Mouse (Mus musculus): ENCODE measurements around the gene Mboat2. TPM values are rescaled to one million over a fixed set of nuclear protein-coding genes. Genes with fewer than 3 reads are reported as not detected.
A peak's percentile ranks its signal among the peaks of the same experiment; 100 is the strongest.

The Mboat2 gene
- polyA plus RNA-seq, 1 experiment from 2014 or later, result 55.1 TPM

DNA sequence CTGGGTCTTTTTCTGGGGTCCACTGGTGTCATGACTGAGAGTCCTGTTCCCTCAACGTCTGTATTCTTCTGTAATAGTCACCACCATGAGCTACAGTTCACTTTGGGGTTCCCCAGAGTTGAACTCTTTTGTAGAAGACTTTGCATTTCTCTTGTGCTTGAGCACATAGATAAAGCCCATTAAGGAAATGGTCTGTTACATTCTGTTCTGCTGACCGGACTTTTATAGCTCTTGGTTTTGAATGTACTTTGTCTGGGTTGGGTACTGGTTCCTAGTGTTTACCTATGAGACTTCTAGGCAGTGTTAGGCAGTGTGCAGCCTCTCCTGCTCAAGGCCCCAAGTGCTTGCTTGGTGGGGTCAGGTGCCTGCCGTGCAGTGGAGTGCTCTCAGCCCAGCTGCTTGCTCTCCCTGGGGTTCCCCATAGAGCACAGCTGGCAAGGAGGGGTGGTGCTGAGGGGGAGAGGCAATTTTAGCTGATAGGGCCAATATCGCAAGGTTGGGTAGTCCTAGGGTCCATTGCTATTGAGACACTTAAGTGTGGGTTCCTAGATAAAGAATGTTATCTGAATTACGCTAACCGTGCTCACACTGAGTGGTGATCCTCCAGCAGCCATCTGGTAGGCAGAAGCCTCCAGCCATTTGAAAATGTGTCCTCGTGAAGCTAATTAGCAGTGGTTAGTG, 58.8 kb downstream of the Mboat2 start:
- no peak overlapping the region for H3K4me3 ChIP-seq
- no peak overlapping the region for H3K9ac ChIP-seq
- H3K36me3 ChIP-seq, result peaks cover 57% of the 10 kb centered on the region
- no peaks in the 10 kb centered on the region for H3K27me3 ChIP-seq
- no peak overlapping the region for H3K27ac ChIP-seq
- H3K9me3 ChIP-seq, result no peaks in the 10 kb centered on the region
- H3K4me2 ChIP-seq (replicated peaks), result no peak overlapping the region
- 79% methylated on average over 7 of the region's 7 CpGs for WGBS
- peaks cover 11% of the 10 kb centered on the region for H3K4me1 ChIP-seq
- no peak for ATAC-seq (ENCODE audit: low FRiP score, low read depth)

DNA sequence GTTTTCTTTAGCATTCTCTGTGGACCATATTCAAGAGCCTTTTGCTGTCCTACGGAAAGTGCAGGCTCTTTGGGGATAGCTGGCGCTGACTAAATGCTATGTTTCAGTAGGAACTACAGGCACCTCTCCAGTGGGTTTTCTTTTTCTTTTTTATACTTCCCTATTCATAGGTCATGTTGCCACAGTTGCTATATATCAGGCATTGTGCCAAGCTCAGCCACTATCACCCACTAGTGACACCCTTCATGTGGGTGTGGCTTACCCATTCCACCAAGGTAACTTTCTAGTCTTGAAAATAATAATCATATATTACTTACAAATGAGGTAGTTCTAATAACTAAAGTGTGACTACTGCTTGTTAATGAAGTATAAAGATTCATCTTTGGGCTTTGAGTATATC, 59.5 kb downstream of the Mboat2 start:
- Histone ChIP-seq H3K4me2 (replicated peaks) (no peak overlapping the region), H3K9me3 (no peaks in the 10 kb centered on the region), H3K27ac (no peak overlapping the region), H3K36me3 (peaks cover 54% of the 10 kb centered on the region), H3K4me1 (peaks cover 14% of the 10 kb centered on the region), H3K9ac (no peak overlapping the region), H3K27me3 (no peaks in the 10 kb centered on the region), H3K4me3 (no peak overlapping the region)
- WGBS, result 91% methylated on average over 2 of the region's 2 CpGs
- no peak for ATAC-seq (ENCODE audit: low FRiP score, low read depth)

DNA sequence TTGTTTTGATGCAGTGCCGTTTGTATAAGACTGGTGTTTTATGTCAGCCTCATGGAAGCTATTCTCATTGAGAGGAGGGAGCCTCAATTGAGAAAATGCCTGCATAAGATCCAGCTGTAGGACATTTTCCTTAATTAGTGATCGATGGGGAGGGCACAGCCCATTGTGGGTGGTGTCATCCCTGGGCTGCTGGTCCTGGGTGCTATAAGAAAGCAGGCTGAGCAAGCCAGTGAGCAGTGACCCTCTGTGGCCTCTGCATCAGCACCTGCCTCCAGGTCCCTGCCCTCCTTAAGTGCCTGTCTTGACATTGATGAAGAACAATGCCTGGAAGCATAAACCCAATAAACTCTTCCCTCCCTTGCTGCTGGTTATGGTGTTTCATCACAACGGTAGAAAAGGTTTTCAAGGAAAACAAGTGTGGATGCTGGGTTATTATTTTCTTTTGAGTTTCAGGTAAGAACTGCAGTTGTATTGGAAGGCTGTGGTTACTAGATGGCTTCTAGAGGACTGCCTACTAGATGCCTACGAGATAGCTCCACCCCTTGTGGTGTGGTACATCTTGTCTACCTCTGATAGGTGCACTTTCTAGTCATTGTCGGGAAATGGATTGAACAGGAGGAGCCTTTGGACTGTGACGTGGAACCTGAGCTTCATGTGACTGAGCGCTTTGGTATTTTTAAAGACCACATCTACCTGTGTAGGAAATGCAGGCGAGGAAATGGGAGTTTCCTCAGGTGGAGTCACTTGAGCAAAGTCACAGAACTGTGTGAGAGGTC, 60.2 kb downstream of the Mboat2 start:
- WGBS, result 89% methylated on average over 8 of the region's 8 CpGs
- no peaks in the 10 kb centered on the region for H3K9me3 ChIP-seq
- H3K4me2 ChIP-seq (replicated peaks), result no peak overlapping the region
- H3K36me3 ChIP-seq, result peaks cover 56% of the 10 kb centered on the region
- peaks cover 17% of the 10 kb centered on the region for H3K4me1 ChIP-seq
- H3K4me3 ChIP-seq, result no peak overlapping the region
- no peak overlapping the region for H3K9ac ChIP-seq
- H3K27me3 ChIP-seq, result no peaks in the 10 kb centered on the region
- no peak for ATAC-seq (ENCODE audit: low FRiP score, low read depth)
- no peak overlapping the region for H3K27ac ChIP-seq

DNA sequence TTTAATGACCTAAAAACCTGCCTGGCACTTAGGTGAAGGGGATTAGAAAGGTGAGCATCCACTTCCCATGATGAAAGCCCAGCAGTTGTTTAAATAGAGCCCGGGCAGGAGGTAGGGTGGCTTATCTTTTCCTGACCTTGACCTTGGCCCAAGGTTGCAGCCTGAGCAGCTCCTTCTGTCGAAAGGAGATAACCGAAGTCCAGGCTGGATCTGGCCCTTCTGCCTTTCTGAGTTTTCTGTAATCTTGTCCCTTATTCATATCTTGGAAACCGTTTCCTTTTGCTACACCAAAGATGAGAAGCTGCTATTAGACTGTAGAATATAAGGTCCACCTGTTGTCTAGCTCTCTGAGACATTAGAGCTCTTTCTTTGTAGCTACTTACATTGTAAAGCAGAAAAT, 61.9 kb downstream of the Mboat2 start:
- no peak overlapping the region for H3K4me3 ChIP-seq
- no peaks in the 10 kb centered on the region for H3K27me3 ChIP-seq
- no peaks in the 10 kb centered on the region for H3K9me3 ChIP-seq
- peaks cover 58% of the 10 kb centered on the region for H3K36me3 ChIP-seq
- WGBS, result 78% methylated on average over 4 of the region's 4 CpGs
- H3K4me2 ChIP-seq (replicated peaks), result no peak overlapping the region
- no peak for ATAC-seq (ENCODE audit: low FRiP score, low read depth)
- H3K4me1 ChIP-seq, result peaks cover 17% of the 10 kb centered on the region
- no peak overlapping the region for H3K9ac ChIP-seq
- no peak overlapping the region for H3K27ac ChIP-seq

DNA sequence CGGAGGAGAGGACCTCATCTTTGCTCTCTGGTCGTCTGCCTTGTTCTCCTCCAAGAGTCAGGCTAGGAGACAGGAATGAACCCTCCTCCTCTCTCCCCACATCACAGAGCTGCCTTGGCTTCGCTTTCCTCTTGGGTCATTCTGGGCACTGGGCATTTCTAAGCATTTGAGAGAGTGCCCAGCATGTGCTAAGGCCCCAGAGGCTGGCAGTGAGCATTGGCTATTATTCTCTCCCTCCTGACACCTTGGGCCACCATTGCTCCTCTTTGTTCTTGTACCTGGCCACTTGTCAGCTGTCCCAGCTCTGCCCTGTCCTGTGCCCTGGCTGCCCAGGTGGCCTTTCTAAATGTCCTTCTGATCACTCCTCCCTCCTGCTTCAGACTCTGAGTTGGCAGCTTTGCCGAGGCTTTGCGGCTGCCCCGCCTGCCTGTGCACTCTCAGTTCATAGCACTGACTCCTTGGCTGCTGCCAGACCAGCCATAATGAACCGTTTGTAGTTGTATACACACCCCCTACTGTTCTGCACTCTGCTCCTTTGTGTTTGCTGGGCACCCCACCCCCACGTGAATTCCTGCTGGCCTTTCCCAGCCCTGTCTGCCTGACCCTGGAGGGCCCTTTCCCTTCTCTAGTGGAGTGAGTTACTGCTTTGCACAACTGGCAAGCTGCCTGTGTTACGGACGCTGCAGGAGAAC, 63.2 kb downstream of the Mboat2 start:
- H3K9ac ChIP-seq, result peak overlapping the region; percentile 48; the same call in 1 of the 2 replicates
- H3K4me3 ChIP-seq, result no peak overlapping the region
- peak; percentile 87 for ATAC-seq (ENCODE audit: low FRiP score, low read depth)
- 28% methylated on average over 10 of the region's 10 CpGs for WGBS
- H3K4me1 ChIP-seq, result peaks cover 17% of the 10 kb centered on the region
- peak overlapping the region; percentile 48; the same call in 1 of the 2 replicates for H3K27ac ChIP-seq
- 0 out of 2 replicates have a peak overlapping the region, but pooled peaks have one; percentile 3 for H3K4me2 ChIP-seq (replicated peaks)
- peaks cover 52% of the 10 kb centered on the region for H3K36me3 ChIP-seq
- no peaks in the 10 kb centered on the region for H3K27me3 ChIP-seq
- no peaks in the 10 kb centered on the region for H3K9me3 ChIP-seq

DNA sequence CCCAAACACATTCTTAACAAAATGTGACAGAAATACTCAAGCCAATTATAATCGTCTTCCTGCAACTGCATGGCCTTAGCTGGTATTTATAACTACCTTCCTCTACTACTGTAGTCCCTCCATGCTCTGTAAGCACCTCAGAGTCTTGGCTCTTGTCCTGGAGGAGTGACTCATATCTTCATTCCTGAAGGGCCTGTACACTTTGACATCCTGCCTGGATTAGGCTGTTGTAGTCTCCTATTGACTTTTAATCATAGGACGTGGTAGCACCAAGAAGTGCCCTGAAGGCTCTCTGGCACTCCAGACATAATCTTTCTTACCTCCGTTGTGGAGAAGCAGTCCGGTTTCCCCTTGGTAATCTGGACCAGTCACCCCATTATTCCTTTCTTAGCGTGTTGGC, 64.7 kb downstream of the Mboat2 start:
- WGBS, result 85% methylated on average over 5 of the region's 5 CpGs
- peaks cover 25% of the 10 kb centered on the region for H3K4me1 ChIP-seq
- H3K4me3 ChIP-seq, result no peak overlapping the region
- no peak overlapping the region for H3K27ac ChIP-seq
- H3K9ac ChIP-seq, result no peak overlapping the region
- peaks cover 47% of the 10 kb centered on the region for H3K36me3 ChIP-seq
- H3K4me2 ChIP-seq (replicated peaks), result no peak overlapping the region
- H3K27me3 ChIP-seq, result no peaks in the 10 kb centered on the region
- ATAC-seq (ENCODE audit: low FRiP score, low read depth), result no peak
- no peaks in the 10 kb centered on the region for H3K9me3 ChIP-seq

DNA sequence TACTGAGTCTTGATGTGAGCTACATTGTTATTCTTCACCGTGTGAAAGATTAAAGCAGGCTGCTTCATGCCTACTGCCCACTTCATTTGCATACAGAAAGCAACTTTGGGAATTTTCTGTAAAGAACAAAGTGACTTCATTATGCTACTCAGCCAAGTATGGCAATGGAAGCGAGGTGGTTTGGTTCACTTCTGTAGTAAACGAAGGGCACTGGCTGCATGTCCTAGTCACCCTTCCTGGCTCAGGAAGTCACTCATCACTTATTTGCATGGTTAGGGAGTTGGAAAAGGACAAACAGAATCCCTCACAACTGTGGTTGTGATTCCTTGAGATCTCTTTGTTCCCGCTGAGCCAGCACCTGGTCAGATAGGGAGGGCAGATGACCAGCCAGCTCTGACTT, 66.7 kb downstream of the Mboat2 start:
- no peak for ATAC-seq (ENCODE audit: low FRiP score, low read depth)

DNA sequence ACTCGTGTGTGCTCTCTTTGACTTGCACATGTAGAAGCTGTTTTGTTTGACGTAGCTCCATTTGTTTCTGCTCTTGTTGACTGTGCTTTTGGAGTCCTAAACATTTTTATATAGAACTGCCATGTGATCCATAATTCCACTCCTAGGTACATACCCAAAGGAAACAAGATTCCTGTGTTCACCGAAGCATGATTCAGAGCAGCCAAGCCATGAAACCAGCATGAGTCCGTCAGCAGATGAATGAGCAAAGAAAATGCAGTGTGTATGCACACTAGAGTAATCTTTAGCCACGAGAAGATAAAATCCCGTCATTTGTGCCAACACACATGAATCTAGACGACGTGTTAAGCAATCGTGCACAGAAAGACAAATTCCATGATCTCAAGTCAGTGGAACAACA, 67.5 kb downstream of the Mboat2 start:
- H3K4me1 ChIP-seq, result peaks cover 25% of the 10 kb centered on the region
- ATAC-seq (ENCODE audit: low FRiP score, low read depth), result no peak
- no peak overlapping the region for H3K9ac ChIP-seq
- peak overlapping the region; percentile 22; the same call in 1 of the 2 replicates for H3K27ac ChIP-seq
- no peak overlapping the region for H3K4me3 ChIP-seq
- H3K9me3 ChIP-seq, result no peaks in the 10 kb centered on the region
- no peak overlapping the region for H3K4me2 ChIP-seq (replicated peaks)
- H3K27me3 ChIP-seq, result no peaks in the 10 kb centered on the region
- peaks cover 52% of the 10 kb centered on the region for H3K36me3 ChIP-seq
- WGBS, result 88% methylated on average over 9 of the region's 9 CpGs

More for the DNA sequence above, 66.7 kb downstream of the Mboat2 start:
- WGBS, result 85% methylated on average over 4 of the region's 4 CpGs
- Histone ChIP-seq H3K9me3 (no peaks in the 10 kb centered on the region), H3K4me3 (no peak overlapping the region), H3K27me3 (no peaks in the 10 kb centered on the region), H3K9ac (no peak overlapping the region), H3K4me2 (replicated peaks) (no peak overlapping the region), H3K27ac (no peak overlapping the region), H3K36me3 (peaks cover 50% of the 10 kb centered on the region), H3K4me1 (peaks cover 25% of the 10 kb centered on the region)

DNA sequence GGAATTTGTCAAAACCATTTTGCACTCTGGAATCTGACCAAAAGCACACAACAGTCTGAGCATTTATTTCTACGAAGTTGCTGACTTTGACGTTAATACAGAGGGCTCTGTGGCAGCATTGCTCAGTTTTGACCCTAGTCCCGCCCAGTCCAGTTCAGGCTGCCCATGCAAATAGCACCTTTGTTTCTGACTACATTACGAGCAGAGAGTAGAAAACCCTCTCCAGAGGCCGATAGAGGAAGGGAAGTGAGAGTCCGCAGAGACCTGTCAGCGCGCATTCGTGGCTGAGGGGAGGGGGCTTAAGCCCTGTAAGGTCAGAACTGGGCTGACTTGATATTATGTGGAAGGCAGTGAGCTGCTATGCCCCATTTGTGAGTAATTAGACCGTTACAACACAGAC, 69.0 kb downstream of the Mboat2 start:
- Histone ChIP-seq H3K27me3 (no peaks in the 10 kb centered on the region), H3K9me3 (no peaks in the 10 kb centered on the region), H3K27ac (peak overlapping the region; percentile 52; the same call in 1 of the 2 replicates), H3K36me3 (peaks cover 62% of the 10 kb centered on the region), H3K4me3 (no peak overlapping the region), H3K4me2 (replicated peaks) (no peak overlapping the region), H3K9ac (no peak overlapping the region), H3K4me1 (peaks cover 13% of the 10 kb centered on the region)
- 72% methylated on average over 10 of the region's 10 CpGs for WGBS
- peak; percentile 28; the same call in 1 of the 2 replicates for ATAC-seq (ENCODE audit: low FRiP score, low read depth)

DNA sequence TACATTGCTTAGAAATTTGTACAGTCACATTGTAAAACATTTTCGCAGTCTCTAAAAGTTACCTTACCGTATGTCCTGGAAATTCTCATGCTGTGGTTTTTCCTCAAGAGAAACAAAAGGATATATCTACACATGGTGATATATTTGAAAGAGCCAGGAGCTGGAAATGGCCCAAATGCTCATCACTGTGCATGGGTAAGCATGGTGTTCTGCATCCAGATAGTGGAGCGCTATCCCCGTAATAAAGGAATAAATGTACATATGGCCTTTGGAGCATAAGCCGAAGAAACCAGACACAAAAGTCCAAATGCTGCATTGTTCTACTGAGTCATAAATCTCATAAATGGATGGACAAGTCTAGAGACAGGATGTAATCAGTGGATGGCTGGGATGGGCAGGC, 72.1 kb downstream of the Mboat2 start:
- WGBS, result 94% methylated on average over 5 of the region's 5 CpGs

DNA sequence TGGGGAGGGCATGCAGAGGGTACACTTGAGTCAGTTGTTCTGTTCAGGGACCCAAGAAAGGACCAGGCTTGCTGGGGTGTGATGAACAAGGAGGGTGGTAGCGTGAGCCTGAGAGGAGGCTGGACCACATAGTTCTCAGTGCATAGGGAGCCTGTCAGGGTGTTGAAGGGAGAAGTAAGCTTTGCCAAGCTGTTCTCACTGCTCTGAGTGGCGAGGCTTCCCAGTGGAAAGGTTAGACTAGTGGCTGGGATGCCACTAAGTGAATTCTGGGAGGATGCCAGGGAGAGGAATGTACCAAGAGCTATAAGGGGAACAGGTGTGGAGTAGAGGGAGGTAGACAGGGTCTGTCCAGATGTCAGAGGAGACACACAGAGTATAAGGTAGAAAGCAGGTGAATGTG, 77.2 kb downstream of the Mboat2 start:
- Histone ChIP-seq H3K4me2 (replicated peaks) (no peak overlapping the region), H3K9ac (no peak overlapping the region), H3K4me1 (peaks cover 19% of the 10 kb centered on the region), H3K27me3 (no peaks in the 10 kb centered on the region), H3K27ac (no peak overlapping the region), H3K4me3 (no peak overlapping the region), H3K36me3 (peaks cover 38% of the 10 kb centered on the region), H3K9me3 (no peaks in the 10 kb centered on the region)
- ATAC-seq (ENCODE audit: low FRiP score, low read depth), result no peak; the same call in 1 of the 2 replicates
- WGBS, result 85% methylated on average over 2 of the region's 2 CpGs

More for the DNA sequence above, 72.1 kb downstream of the Mboat2 start:
- H3K36me3 ChIP-seq, result peaks cover 48% of the 10 kb centered on the region
- H3K27me3 ChIP-seq, result no peaks in the 10 kb centered on the region
- H3K4me1 ChIP-seq, result peaks cover 13% of the 10 kb centered on the region; the same call in 1 of the 2 replicates
- ATAC-seq (ENCODE audit: low FRiP score, low read depth), result no peak
- no peak overlapping the region for H3K4me3 ChIP-seq
- no peaks in the 10 kb centered on the region for H3K9me3 ChIP-seq
- no peak overlapping the region for H3K9ac ChIP-seq
- H3K4me2 ChIP-seq (replicated peaks), result no peak overlapping the region
- no peak overlapping the region for H3K27ac ChIP-seq

DNA sequence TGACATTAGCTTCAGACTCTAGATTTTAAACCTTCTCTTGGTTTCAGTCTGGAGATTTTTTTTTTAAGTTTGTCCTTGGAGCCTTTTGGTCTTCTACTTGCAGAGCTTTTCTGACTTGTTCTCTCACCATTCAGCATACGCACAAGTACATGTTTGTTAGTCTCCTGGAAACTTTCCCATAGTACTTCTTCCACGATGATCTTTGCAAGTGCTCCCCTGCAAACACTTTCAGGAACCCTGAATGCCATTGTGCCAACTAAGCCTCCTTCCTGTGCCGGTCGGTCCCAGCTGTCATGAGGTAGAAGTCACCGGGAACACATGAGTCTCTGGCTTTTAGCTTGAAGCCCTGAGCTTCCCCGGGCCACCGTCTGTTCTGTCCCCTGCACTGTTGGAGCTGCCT, 79.0 kb downstream of the Mboat2 start:
- Histone ChIP-seq H3K9me3 (no peaks in the 10 kb centered on the region), H3K4me2 (replicated peaks) (no peak overlapping the region), H3K36me3 (peaks cover 31% of the 10 kb centered on the region), H3K9ac (no peak overlapping the region), H3K4me1 (peaks cover 24% of the 10 kb centered on the region), H3K4me3 (no peak overlapping the region), H3K27ac (no peak overlapping the region), H3K27me3 (no peaks in the 10 kb centered on the region)
- WGBS, result 93% methylated on average over 7 of the region's 7 CpGs
- no peak for ATAC-seq (ENCODE audit: low FRiP score, low read depth)

All from limb, embryonic 13.5 days (tissue).